Mouse (Mus musculus): ENCODE data around the gene Plxna4.
"Not testable (repeated sequence)": the region's sequence is repeated elsewhere in the genome, so short reads cannot be mapped to it uniquely, and the experiment has no call there.

The Plxna4 gene

GRCm38 (mm10) chr6:32540155-32540554, 47.8 kb downstream of the Plxna4 start:
- DNase-seq (ENCODE audit: low spot score), result no peak

DNA sequence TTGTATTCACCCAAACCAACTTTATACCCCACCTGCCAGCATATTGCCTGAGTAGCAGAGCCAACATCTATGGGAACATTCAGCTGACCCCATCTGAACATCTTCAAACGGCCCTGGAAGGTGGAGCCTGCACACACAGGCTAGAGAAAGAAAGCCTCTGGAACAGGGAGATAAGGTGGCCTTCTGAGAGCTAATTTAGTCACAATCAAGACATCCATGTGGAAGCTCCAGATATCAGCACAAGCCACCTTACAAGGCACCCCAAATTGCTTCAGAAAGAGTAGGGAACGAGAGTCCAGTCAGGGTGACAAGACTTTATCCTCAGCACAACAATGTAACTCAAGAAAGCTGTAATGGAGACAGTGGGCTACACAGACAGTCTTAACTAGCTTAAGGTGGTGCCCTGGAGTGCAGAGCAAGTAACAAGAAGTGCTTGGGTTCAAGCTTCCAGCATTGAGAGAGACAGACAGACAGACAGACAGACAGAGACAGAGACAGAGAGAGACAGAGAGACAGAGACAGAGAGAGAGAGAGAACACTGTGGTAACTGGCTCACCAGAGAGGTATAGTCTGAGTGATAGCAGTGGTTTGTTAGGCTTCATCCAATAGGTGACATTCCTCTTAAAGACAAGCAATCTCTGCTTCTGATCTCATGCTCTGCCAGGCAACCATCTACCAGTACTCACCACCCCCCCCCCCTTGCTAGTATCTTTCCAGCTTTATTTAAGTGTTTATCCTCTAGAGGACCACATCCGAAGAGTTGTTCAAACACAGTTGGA, 53.8 kb downstream of the Plxna4 start:
- DNase-seq (ENCODE audit: low spot score), result no peak

DNA sequence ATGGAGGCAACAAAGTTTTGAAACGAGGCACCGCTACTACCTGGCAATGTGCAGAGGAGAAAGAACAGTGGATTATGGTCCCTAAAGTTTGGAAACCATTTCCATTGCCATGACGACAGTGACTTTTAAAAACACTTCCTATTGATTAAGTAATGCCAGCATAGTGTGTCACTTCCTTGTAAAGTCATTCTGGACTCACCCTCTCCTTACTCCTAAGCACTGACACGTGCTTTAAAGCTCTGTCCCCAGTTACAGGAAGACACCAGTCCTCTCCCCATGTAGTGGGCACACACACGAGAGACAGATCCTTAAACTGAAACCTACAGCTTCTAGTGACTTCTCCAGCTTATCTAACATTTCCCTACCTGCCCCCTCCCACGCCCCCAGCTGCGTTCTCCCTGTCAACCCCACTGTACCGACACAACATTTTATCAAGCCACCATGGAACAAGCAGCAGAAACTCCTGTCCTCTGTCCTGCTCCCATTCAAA, 59.9 kb downstream of the Plxna4 start:
- DNase-seq (ENCODE audit: low spot score), result no peak

DNA sequence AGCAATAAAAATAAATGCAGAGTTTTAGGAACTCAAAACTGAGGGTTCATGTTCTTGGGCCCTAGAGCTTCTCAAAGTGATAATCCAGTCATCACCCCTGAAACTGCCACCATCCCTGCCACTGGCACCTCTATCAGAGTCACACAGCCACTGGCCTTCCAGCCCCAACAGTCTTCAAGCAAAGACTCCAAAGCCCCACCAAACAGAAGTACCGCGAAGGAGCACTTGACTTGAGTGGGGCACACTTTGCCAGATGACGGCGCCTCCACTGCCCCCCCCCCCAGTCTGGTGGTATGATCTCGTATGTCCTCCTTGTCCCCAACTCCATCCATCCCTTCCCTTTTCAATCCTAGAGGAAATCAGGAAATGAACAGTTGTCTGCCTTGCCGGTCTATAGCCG, 60.5 kb downstream of the Plxna4 start:
- DNase-seq (ENCODE audit: low spot score), result no peak

GRCm38 (mm10) chr6:32526762-32527161, 61.2 kb downstream of the Plxna4 start:
- DNase-seq (ENCODE audit: low spot score), result no peak

DNA sequence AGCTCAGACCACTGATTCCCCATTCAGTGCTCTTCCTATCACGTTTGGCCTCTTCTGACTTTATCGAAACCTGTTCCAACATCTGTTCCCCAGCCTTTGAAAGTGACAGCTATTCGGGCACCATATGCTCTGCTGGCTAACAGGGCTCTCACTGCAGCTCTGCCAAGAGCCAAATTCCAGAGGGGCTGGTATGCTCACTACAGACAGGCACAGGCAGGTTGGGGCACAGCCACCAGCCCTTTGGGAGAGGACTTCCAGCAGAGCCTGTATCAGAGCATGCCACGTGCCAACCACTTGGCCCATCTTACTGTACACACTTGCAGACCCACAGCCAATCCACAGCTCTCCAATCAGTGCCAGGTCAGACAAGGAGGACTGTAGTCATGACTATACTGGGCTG, 67.9 kb downstream of the Plxna4 start:
- DNase-seq (ENCODE audit: low spot score), result no peak

- no peak for DNase-seq (ENCODE audit: low spot score)
These were observed 69.4 kb downstream of the Plxna4 start for GRCm38 (mm10) chr6:32518617-32519016.

GRCm38 (mm10) chr6:32514096-32514495, 73.9 kb downstream of the Plxna4 start:
- peak; percentile 16 for DNase-seq (ENCODE audit: low spot score)

- no peak for DNase-seq (ENCODE audit: low spot score)
These were observed 76.0 kb downstream of the Plxna4 start for GRCm38 (mm10) chr6:32512010-32512409.

DNA sequence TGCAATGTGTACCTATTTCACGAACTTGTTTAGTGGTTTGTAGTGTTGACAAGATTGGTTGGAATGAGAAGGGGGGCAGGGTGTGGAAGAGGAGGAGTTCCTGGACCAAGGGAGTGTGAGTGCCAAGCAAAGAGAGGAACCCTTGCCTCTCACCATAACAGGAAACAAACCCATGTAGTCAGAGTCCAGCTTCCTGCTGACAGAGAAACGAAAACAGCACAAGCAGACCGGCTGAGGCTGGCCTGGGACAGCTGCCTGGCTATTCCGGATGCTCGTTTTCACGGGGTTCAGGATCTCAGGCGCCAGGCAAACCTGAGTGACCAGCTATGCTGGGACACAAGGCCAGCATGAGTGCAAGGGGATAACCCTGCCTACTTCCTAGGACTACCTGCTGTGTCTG, 77.1 kb downstream of the Plxna4 start:
- peak; percentile 4 for DNase-seq (ENCODE audit: low spot score)

DNA sequence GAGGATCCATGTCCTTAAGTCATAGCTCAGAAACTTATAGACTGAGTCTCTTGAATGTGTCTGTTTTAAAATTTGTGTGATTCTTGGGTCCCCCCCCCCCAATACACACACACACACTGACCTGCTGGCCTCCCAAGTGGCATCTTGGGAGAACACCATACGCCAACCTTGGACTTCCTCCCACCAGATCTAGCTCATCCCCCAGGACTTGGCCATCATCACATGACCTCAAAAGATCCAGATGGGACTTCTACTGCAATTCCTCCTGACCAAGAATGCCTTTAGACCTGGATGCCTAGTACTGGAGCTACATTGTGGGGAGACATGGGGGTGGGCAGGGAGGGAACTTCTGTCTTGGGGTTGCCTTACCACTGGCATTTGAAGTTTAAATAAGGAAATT, 77.5 kb downstream of the Plxna4 start:
- DNase-seq (ENCODE audit: low spot score), result no peak

GRCm38 (mm10) chr6:32509046-32509445, 78.9 kb downstream of the Plxna4 start:
- no peak for DNase-seq (ENCODE audit: low spot score)

DNA sequence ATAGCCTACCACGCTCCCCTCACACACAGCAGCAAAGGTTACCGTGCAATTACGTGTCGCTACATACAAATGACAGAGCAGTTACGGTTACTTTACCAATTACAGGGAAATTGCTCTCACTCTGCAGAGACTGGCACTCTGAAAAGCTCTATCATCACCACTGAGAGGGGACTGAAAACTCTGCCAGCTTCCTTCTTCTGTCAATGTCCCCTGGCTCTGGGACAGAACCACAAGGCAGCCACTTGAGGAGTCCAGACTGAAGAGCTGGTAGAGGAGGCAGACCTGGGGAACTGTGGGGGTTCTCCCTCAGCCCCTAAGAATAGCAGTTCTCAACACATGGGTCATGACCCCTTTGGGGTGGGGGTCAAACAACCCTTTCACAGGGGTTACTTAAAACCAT, 83.0 kb downstream of the Plxna4 start:
- no peak for DNase-seq (ENCODE audit: low spot score)

DNA sequence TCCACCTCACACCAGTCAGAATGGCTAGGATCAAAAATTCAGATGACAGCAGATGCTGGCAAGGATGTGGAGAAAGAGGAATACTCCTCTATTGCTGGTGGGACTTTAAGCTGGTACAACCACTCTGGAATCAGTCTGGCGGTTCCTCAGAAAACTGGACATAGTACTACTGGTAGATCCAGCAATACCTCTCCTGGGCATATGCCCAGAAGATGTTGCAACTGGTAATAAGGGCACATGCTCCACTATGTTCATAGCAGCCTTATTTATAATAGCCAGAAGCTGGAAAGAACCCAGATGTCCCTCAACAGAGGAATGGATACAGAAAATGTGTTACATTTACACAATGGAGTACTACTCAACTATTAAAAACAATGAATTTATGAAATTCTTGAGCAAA, 86.8 kb downstream of the Plxna4 start:
- DNase-seq (ENCODE audit: low spot score), result not testable (repeated sequence)

- DNase-seq (ENCODE audit: low spot score), result no peak
These were observed 89.9 kb downstream of the Plxna4 start for GRCm38 (mm10) chr6:32498106-32498505.

- DNase-seq (ENCODE audit: low spot score), result no peak
These were observed 91.9 kb downstream of the Plxna4 start for GRCm38 (mm10) chr6:32496109-32496508.

DNA sequence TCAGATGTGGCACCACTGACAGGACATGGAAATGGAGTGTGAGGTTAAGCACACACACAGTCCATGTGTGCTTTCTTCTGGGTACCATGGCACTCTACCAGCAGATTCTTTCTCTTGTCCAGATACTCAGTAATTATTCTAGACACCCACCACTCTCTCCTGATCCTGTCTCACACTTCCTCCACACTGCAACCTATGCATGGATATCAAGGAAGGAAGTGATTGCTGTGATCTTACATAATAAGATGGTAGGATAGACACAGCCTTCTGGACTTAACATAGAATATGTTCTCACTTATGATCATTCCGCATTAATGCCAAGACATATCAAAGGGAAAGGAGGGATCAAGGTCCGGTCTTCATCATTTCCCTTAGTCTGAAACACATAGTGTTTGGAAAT, 92.5 kb downstream of the Plxna4 start:
- no peak for DNase-seq (ENCODE audit: low spot score)

GRCm38 (mm10) chr6:32493557-32493956, 94.4 kb downstream of the Plxna4 start:
- DNase-seq (ENCODE audit: low spot score), result peak; percentile 27

GRCm38 (mm10) chr6:32487121-32487520, 100.9 kb downstream of the Plxna4 start:
- DNase-seq (ENCODE audit: low spot score), result no peak

DNA sequence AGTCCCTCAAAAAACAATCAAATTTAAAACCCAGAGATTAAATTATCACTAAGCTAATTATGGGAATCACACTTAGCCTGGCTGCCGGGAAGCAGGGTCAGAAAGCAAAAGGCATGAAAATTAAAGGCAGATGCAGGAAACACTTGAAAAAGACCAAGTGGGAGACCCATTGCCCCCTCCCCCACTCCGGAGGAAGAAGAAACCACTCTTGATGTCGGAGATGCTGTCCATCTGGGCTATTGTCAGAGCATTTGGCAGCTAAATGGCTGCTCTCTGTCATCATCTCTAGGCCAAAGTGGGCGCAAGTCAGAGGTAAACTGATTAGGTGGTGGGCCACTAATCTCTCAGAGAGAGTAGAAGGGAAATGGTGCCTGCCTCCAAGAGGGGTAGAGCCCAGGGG, 105.5 kb downstream of the Plxna4 start:
- DNase-seq (ENCODE audit: low spot score), result no peak

GRCm38 (mm10) chr6:32480741-32481140, 107.3 kb downstream of the Plxna4 start:
- DNase-seq (ENCODE audit: low spot score), result no peak

DNA sequence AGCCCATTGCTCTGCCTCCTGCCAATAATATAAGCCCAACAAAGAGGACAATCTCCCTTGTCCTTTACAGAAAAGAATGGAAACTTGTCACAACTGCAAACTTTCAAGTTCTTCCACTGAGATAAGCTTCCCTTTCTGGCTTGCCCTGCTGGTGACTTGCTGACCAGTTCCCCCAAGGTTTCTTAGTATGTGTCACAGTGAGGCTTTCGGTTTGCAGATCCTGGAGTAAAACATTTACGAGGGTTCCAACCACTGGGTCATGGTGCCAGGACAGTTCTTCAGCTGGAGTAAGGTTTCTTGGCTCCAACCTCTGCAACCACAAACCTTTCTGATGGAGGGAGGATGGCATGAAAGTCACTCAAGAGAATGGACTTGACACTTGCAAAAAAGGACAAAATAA, 108.2 kb downstream of the Plxna4 start:
- no peak for DNase-seq (ENCODE audit: low spot score)

- peak; percentile 20 for DNase-seq (ENCODE audit: low spot score)
These were observed 108.7 kb downstream of the Plxna4 start for GRCm38 (mm10) chr6:32479193-32479758.

DNA sequence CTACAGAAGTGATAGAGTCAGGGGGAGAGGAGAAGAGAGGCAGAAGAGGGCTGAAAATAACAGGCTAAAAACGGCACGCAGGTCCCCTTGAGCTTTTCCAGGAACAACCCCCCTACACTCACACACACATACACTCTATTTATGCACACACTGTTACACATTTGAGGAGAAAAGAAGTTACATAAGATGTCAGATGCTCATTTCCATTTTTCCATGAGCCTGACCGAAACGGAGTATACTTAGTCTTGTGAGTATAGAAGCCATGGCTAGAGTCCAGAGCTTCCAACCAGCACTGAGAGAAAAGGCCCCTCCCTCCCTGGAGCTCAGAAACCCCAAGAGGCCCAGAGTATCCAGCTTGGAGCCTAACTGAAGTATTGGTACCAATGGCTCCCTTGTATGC, 112.0 kb downstream of the Plxna4 start:
- no peak for DNase-seq (ENCODE audit: low spot score)

All from ovary, adult 18-20 months (tissue).